Mouse (Mus musculus): Measurements from ENCODE around the gene Gm5485.

Gene Gm5485

GRCm38 (mm10) chr16:48373711-48374485, 38.3 kb downstream of the Gm5485 start:
- DNase-seq (ENCODE audit: extremely low read depth, insufficient read length, low spot score), result no peak

DNA sequence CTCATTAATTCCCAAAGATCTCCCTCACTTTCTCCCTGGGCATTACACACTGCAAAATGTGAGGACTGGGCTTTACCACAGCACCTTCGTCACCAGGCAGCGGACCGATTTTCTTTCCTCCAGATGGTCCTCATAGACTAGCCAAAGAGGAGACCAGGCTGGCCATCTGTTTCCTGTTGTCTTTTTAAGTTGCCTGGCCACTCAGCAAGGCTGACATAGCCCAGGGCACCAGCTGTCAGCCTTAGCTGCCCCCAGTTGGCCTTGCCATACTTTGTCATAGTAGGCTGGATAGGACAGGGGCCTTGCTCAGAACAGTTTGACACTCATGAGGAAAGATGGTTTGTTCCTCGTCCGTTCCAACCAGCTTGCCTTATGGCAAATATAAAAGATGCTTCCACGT, 39.8 kb downstream of the Gm5485 start:
- no peak for DNase-seq (ENCODE audit: extremely low read depth, insufficient read length, low spot score)

DNA sequence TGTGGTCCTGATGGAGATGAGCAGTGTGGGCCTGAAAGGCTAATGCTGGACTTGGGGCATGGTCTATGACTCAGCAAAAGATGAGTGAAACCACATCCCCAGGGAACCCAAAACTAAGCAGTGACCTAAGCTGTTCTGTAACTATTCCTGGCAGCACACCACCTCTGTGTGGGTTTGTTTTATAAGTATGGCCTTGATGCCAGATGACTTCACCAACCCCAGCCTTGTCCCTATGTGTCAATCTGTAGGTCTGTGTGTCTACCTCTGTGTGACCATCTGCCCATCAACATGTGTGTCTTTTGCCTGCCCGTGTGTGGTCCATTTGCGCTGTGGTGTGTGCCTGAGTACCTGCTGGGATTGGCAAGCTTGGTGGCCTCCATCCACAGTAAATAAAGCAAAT, 44.1 kb downstream of the Gm5485 start:
- peak; percentile 52 for DNase-seq (ENCODE audit: extremely low read depth, insufficient read length, low spot score)

- no peak for DNase-seq (ENCODE audit: extremely low read depth, insufficient read length, low spot score)
Observed at GRCm38 (mm10) chr16:48366801-48367200, 45.4 kb downstream of the Gm5485 start.

DNA sequence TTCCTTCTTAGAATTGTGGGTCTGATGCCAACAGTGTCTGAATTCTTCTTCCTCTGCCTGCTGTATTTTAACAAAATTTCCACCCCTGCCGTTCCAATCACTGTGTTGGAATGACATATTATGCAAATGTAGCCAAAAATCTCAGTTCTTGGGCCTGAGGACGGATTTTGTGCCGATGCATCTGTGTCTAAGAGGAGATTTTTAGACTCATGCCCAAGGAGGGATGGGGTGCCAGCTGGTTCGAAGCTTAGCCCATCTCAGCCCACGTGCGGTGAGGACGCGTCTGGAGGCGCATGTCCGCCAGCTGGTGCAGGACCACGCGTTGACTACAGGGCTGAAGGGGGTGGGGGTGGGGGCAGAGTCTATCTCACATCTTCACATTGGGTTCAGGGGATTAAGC, 51.3 kb downstream of the Gm5485 start:
- no peak for DNase-seq (ENCODE audit: extremely low read depth, insufficient read length, low spot score)

GRCm38 (mm10) chr16:48356417-48356816, 55.8 kb downstream of the Gm5485 start:
- DNase-seq (ENCODE audit: extremely low read depth, insufficient read length, low spot score), result peak; percentile 18

- no peak for DNase-seq (ENCODE audit: extremely low read depth, insufficient read length, low spot score)
Observed at GRCm38 (mm10) chr16:48355716-48356115, 56.5 kb downstream of the Gm5485 start.
